ENCODE assay signal across 33 mouse cellular contexts in the genomic region with DNA sequence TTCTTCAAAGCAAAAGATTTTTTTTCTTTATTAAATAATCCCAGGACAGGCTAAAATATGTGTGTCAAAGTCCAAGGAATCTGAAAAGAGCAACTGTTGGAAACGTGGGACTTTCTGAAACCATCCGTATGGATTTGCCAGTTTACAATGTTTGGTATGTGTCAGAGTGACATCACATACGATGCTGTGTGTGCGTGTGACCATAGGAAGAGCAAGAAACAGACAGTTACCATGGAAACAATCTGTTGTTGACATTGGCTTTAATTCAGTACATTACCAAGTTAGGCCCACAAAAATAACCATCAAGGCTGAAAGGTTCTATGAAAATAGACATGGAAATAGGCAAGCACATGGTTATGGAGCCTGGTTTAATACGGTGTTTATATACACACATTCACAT. TPM values are rescaled to one million over a fixed set of nuclear protein-coding genes. Genes with fewer than 3 reads are reported as not detected.
DNase-seq lines count a peak whose midpoint lies in the region; ATAC-seq and TF ChIP-seq lines count a peak whose summit lies in the region.
"Had no signal": no experiment of that assay in that cellular context is flagged by ENCODE, and none has a peak within 500 bp of the region (broad histone marks: within the 10 kb centered on the region; RNA-seq: fewer than 3 reads in every experiment).

No protein-coding gene starts in this region.

- H3K9ac ChIP-seq in forebrain, embryonic 13.5 days = no peak overlapping the region
- no peak overlapping the region for H3K9ac ChIP-seq in liver, adult 2 months (ENCODE audit: low read depth, low read length)
- no peak overlapping the region for H3K9ac ChIP-seq in liver, embryonic 12.5 days
- H3K9ac ChIP-seq in lung, postnatal 0 days (replicated peaks; ENCODE audit: low read depth) = no peak overlapping the region
- H3K9ac ChIP-seq: embryonic facial prominence, embryonic 13.5 days; hindbrain, embryonic 15.5 days; limb, embryonic 12.5 days; liver, embryonic 14.5 days had no signal

- no peak for TF ChIP-seq CTCF in liver, adult 2 months (IDR thresholded peaks at IDR 0.05; ENCODE audit: low read depth, low read length)
- no peak for TF ChIP-seq CTCF in lung, postnatal 0 days (IDR thresholded peaks at IDR 0.05)

- no peaks in the 10 kb centered on the region for H3K9me3 ChIP-seq in forebrain, embryonic 13.5 days (replicated peaks)
- no peaks in the 10 kb centered on the region for H3K9me3 ChIP-seq in forebrain, embryonic 10.5 days
- no peaks in the 10 kb centered on the region for H3K9me3 ChIP-seq in liver, embryonic 12.5 days (replicated peaks)
- H3K9me3 ChIP-seq in lung, postnatal 0 days (ENCODE audit: low read length) = no peaks in the 10 kb centered on the region
- H3K9me3 ChIP-seq: embryonic facial prominence, embryonic 13.5 days; heart, embryonic 10.5 days; hindbrain, embryonic 10.5 days; hindbrain, embryonic 15.5 days; limb, embryonic 12.5 days had no signal

- DNase-seq in forebrain, embryonic 10.5 days (ENCODE audit: extremely low spot score, low spot score) = no peak
- peak; percentile 36 for DNase-seq in liver, adult 2 months (ENCODE audit: extremely low read depth, low read depth, low spot score)
- peak; percentile 41 for DNase-seq in lung, postnatal 0 days (ENCODE audit: low spot score)
- DNase-seq in lung, postnatal 36 days = no peak
- no peak for DNase-seq in gastrocnemius, adult 8-10 months (ENCODE audit: low spot score in 2 of 2)
- DNase-seq: adrenal gland, postnatal 14 days; cerebellum, adult 18-20 months; cerebellum, postnatal 10 days; gastrocnemius, postnatal 25 days; heart, adult 11 months; kidney, adult 2 months; kidney, postnatal 36 days; lung, postnatal 14 days; right cerebral cortex, postnatal 25 days; spleen, adult 18-20 months; thymus, postnatal 14 days had no signal

- H3K27me3 ChIP-seq in forebrain, embryonic 13.5 days = no peaks in the 10 kb centered on the region
- no peaks in the 10 kb centered on the region for H3K27me3 ChIP-seq in forebrain, embryonic 10.5 days (ENCODE audit: poor library complexity, severe bottlenecking)
- H3K27me3 ChIP-seq in liver, adult 2 months (ENCODE audit: control insufficient read depth, insufficient read depth, low read length) = no peaks in the 10 kb centered on the region
- H3K27me3 ChIP-seq in liver, embryonic 12.5 days (replicated peaks) = no peaks in the 10 kb centered on the region
- no peaks in the 10 kb centered on the region for H3K27me3 ChIP-seq in lung, postnatal 0 days (replicated peaks; ENCODE audit: insufficient read depth, low read length)
- H3K27me3 ChIP-seq: CH12.LX; embryonic facial prominence, embryonic 13.5 days; hindbrain, embryonic 15.5 days; limb, embryonic 12.5 days; Patski had no signal

- TF ChIP-seq POLR2A in liver, adult 2 months (IDR thresholded peaks at IDR 0.05; ENCODE audit: extremely low read depth, insufficient read depth, low read length) = no peak

- no peak overlapping the region for H3K27ac ChIP-seq in forebrain, embryonic 13.5 days
- H3K27ac ChIP-seq in forebrain, embryonic 10.5 days = no peak overlapping the region
- H3K27ac ChIP-seq in liver, adult 2 months (replicated peaks; ENCODE audit: insufficient read depth, low read depth, low read length) = no peak overlapping the region
- no peak overlapping the region for H3K27ac ChIP-seq in liver, embryonic 12.5 days
- H3K27ac ChIP-seq in lung, postnatal 0 days (ENCODE audit: low read length) = no peak overlapping the region
- H3K27ac ChIP-seq: embryonic facial prominence, embryonic 13.5 days; heart, embryonic 10.5 days; hindbrain, embryonic 10.5 days; hindbrain, embryonic 15.5 days; layer of hippocampus, adult 2 months; left cerebral cortex, adult 2 months; limb, embryonic 12.5 days; liver, embryonic 14.5 days had no signal

- 75% methylated on average over 5 of the region's 5 CpGs for WGBS in forebrain, embryonic 13.5 days
- 96% methylated on average over 5 of the region's 5 CpGs for WGBS in forebrain, embryonic 10.5 days
- 54% methylated on average over 5 of the region's 5 CpGs for WGBS in liver, adult 2 months
- 66% methylated on average over 5 of the region's 5 CpGs for WGBS in liver, embryonic 12.5 days (ENCODE audit: insufficient replicate concordance)
- 62% methylated on average over 5 of the region's 5 CpGs for WGBS in lung, postnatal 0 days

- H3K4me3 ChIP-seq in forebrain, embryonic 13.5 days = no peak overlapping the region
- no peak overlapping the region for H3K4me3 ChIP-seq in forebrain, embryonic 10.5 days
- H3K4me3 ChIP-seq in liver, adult 2 months (ENCODE audit: insufficient read depth, low read depth, low read length) = no peak overlapping the region
- no peak overlapping the region for H3K4me3 ChIP-seq in liver, embryonic 12.5 days
- H3K4me3 ChIP-seq in lung, postnatal 0 days (ENCODE audit: low read depth, low read length) = no peak overlapping the region
- H3K4me3 ChIP-seq: embryonic facial prominence, embryonic 13.5 days; erythroblast, embryonic 14.5 days; heart, embryonic 10.5 days; hindbrain, embryonic 10.5 days; hindbrain, embryonic 15.5 days; layer of hippocampus, adult 2 months; left cerebral cortex, adult 2 months; limb, embryonic 12.5 days had no signal

- no peak for TF ChIP-seq EP300 in lung, postnatal 0 days (IDR thresholded peaks at IDR 0.05)

- no peaks in the 10 kb centered on the region for H3K4me1 ChIP-seq in forebrain, embryonic 13.5 days
- H3K4me1 ChIP-seq in forebrain, embryonic 10.5 days = no peaks in the 10 kb centered on the region
- H3K4me1 ChIP-seq in liver, adult 2 months (ENCODE audit: control insufficient read depth, insufficient read depth, low read length) = peaks cover 4% of the 10 kb centered on the region; the same call in 1 of the 2 replicates
- H3K4me1 ChIP-seq in liver, embryonic 12.5 days = no peaks in the 10 kb centered on the region
- no peaks in the 10 kb centered on the region for H3K4me1 ChIP-seq in lung, postnatal 0 days (ENCODE audit: insufficient read depth, low read depth, low read length)
- H3K4me1 ChIP-seq: embryonic facial prominence, embryonic 13.5 days; heart, embryonic 10.5 days; hindbrain, embryonic 10.5 days; hindbrain, embryonic 15.5 days; limb, embryonic 12.5 days had no signal

- H3K4me2 ChIP-seq in forebrain, embryonic 13.5 days = no peak overlapping the region
- H3K4me2 ChIP-seq in liver, embryonic 12.5 days = no peak overlapping the region
- no peak overlapping the region for H3K4me2 ChIP-seq in lung, postnatal 0 days (replicated peaks; ENCODE audit: low read depth, low read length)
- H3K4me2 ChIP-seq: embryonic facial prominence, embryonic 13.5 days; hindbrain, embryonic 15.5 days; limb, embryonic 12.5 days; midbrain, embryonic 11.5 days had no signal

- H3K79me2 ChIP-seq in liver, adult 2 months (ENCODE audit: control insufficient read depth, insufficient read depth, low read length) = no peaks in the 10 kb centered on the region; the same call in 1 of the 2 replicates

- H3K36me3 ChIP-seq in forebrain, embryonic 13.5 days (ENCODE audit: poor library complexity, severe bottlenecking) = no peaks in the 10 kb centered on the region
- H3K36me3 ChIP-seq in forebrain, embryonic 10.5 days (replicated peaks) = no peaks in the 10 kb centered on the region
- peaks cover 20% of the 10 kb centered on the region for H3K36me3 ChIP-seq in liver, adult 2 months (ENCODE audit: control insufficient read depth, insufficient read depth, low read length)
- H3K36me3 ChIP-seq in liver, embryonic 12.5 days = no peaks in the 10 kb centered on the region
- H3K36me3 ChIP-seq in lung, postnatal 0 days (ENCODE audit: insufficient read depth, low read length) = no peaks in the 10 kb centered on the region
- H3K36me3 ChIP-seq: hindbrain, embryonic 15.5 days had no signal

- ATAC-seq in forebrain, embryonic 13.5 days = peak; percentile 67
- no peak for ATAC-seq in liver, embryonic 12.5 days
- no peak for ATAC-seq in lung, postnatal 0 days
- ATAC-seq: midbrain, embryonic 16.5 days; Patski had no signal

RNA-seq across cellular contexts. Expression of gene Tpd52l1, which starts 55.9 kb away (rescaled TPM):
- polyA plus RNA-seq in forebrain, embryonic 13.5 days (2015; fragmentation: Nextera tagmentation; extraction: Ambion mirVana) = 10.7 and 12.5 TPM in 2 replicates
- 27.6 and 28.6 TPM in 2 replicates for polyA plus RNA-seq in forebrain, embryonic 10.5 days (2016; fragmentation: Nextera tagmentation; extraction: Ambion mirVana)
- total RNA-seq in liver, adult 2 months (2014; rRNA removed) = 14.4 and 16.3 TPM in 2 replicates
- 6.5 and 7.1 TPM in 2 replicates for polyA plus RNA-seq in liver, adult 2 months (2012; rRNA removed)
- 2.3 TPM in 2 replicates for polyA plus RNA-seq in liver, embryonic 12.5 days (2016; fragmentation: Nextera tagmentation; extraction: Ambion mirVana)
- 5.1 and 7.7 TPM in 2 replicates for polyA plus RNA-seq in lung, postnatal 0 days (2015; fragmentation: Nextera tagmentation; extraction: Ambion mirVana)
- 10 to 100 TPM; 29.3 to 31.8 (median 30.8) TPM for total RNA-seq in gastrocnemius, adult 8-10 months (2022)
- total RNA-seq: CH12.LX; megakaryocyte, adult 5-6 weeks; neutrophil, adult 5-6 weeks had no signal
- polyA plus RNA-seq: erythroblast, embryonic 14.5 days had no signal

Comparison
In these comparisons a context has a peak if more than half of its experiments do, and no peak if none do; other contexts are left out.
1. DNase-seq: peak in liver, adult 2 months (single experiment) and lung, postnatal 0 days (single experiment); none in forebrain, embryonic 10.5 days (single experiment), lung, postnatal 36 days (single experiment) and gastrocnemius, adult 8-10 months (0 of 2).